Comparison of ENCODE assay signal across 14 mouse cellular contexts in genomic region chr2:165842241-165842640, GRCm38 (mm10).
"Had no signal": no experiment of that assay in that cellular context is flagged by ENCODE, and none has a peak within 500 bp of the region (broad histone marks: within the 10 kb centered on the region; RNA-seq: fewer than 3 reads in every experiment).

No protein-coding gene starts in this region.

- H3K9ac ChIP-seq: limb, embryonic 12.5 days; liver, embryonic 13.5 days; liver, postnatal 0 days; lung, embryonic 15.5 days; neural tube, embryonic 15.5 days had no signal

- ATAC-seq: intestine, postnatal 0 days; liver, postnatal 0 days had no signal

- H3K4me3 ChIP-seq: limb, embryonic 12.5 days; liver, embryonic 13.5 days; lung, embryonic 15.5 days; myocyte; neural tube, embryonic 15.5 days had no signal

- DNase-seq: kidney, adult 8-10 months; kidney, postnatal 4 days; liver; liver, embryonic 13.5 days; liver, postnatal 0 days; midbrain, embryonic 14.5 days; thymus, adult 18-20 months; thymus, postnatal 25 days had no signal

- H3K4me2 ChIP-seq: limb, embryonic 12.5 days; liver, embryonic 13.5 days; lung, embryonic 15.5 days; neural tube, embryonic 15.5 days had no signal

- H3K27ac ChIP-seq: kidney, postnatal 0 days; limb, embryonic 12.5 days; liver, embryonic 13.5 days; lung, embryonic 15.5 days; neural tube, embryonic 15.5 days had no signal

- H3K4me1 ChIP-seq: limb, embryonic 12.5 days; liver, embryonic 13.5 days had no signal

- H3K9me3 ChIP-seq: limb, embryonic 12.5 days; liver, embryonic 13.5 days; lung, embryonic 15.5 days; neural tube, embryonic 15.5 days had no signal

- H3K27me3 ChIP-seq: limb, embryonic 12.5 days; liver, embryonic 13.5 days; lung, embryonic 15.5 days; neural tube, embryonic 15.5 days had no signal
